Mouse (Mus musculus) lung, adult 2 months (tissue): Measurements from ENCODE around the gene Hs2st1.

Experiments used
- CTCF ChIP-seq: fragments of 200-500 bp; IDR thresholded peaks from 2 replicates; pipeline ENCODE4 v1.5.1; 2011; ENCODE audit warnings: mild to moderate bottlenecking, low read length, control low read depth; ENCODE audit not compliant: insufficient read depth
- POLR2A ChIP-seq: fragments of 200-500 bp; IDR thresholded peaks from 2 replicates; pipeline ENCODE4 v1.6.1; 2011; ENCODE audit warnings: low read depth, mild to moderate bottlenecking, control low read depth, low read length, borderline replicate concordance; ENCODE audit errors: extremely low read depth

- no peak for TF ChIP-seq CTCF
- no peak for TF ChIP-seq POLR2A
Measured at GRCm38 (mm10) chr3:144535056-144535455, 34.9 kb downstream of the Hs2st1 start.
